Mouse (Mus musculus) urinary bladder, postnatal 14 days (tissue): ENCODE measurements at regions not wholly inside any gene's neighbourhood (a gene's known extent, or its start where the extent isn't known, plus 50 kb on each side); places are given as distances from the start of the nearest gene placed in this dataset.

Experiments used
- DNase-seq: peaks from one replicate; pipeline ENCODE4 v3.0.0; 2021; ENCODE audit warnings: low spot score

GRCm38 (mm10) chr9:120814286-120814685 is 114.7 kb upstream of the Ctnnb1 start:
- no peak for DNase-seq

GRCm38 (mm10) chr9:120818726-120819317 is 110.2 kb upstream of the Ctnnb1 start:
- no peak for DNase-seq

- no peak for DNase-seq
These were observed 108.1 kb upstream of the Ctnnb1 start for GRCm38 (mm10) chr9:120820892-120821291.

- no peak for DNase-seq
These were observed 105.6 kb upstream of the Ctnnb1 start for GRCm38 (mm10) chr9:120823397-120823796.

GRCm38 (mm10) chr9:120826266-120826665 is 102.8 kb upstream of the Ctnnb1 start:
- DNase-seq: peak; percentile 33

GRCm38 (mm10) chr9:120830526-120830925 is 98.5 kb upstream of the Ctnnb1 start:
- peak; percentile 75 for DNase-seq

GRCm38 (mm10) chr9:120834166-120834565 is 94.8 kb upstream of the Ctnnb1 start:
- DNase-seq: no peak

- no peak for DNase-seq
These were observed 93.4 kb upstream of the Ctnnb1 start for GRCm38 (mm10) chr9:120835621-120836020.

GRCm38 (mm10) chr9:120837431-120838150 is 91.4 kb upstream of the Ctnnb1 start:
- no peak for DNase-seq

GRCm38 (mm10) chr9:120843753-120844152 is 85.3 kb upstream of the Ctnnb1 start:
- DNase-seq: no peak

- no peak for DNase-seq
These were observed 83.5 kb upstream of the Ctnnb1 start for GRCm38 (mm10) chr9:120845538-120845937.

GRCm38 (mm10) chr9:120847649-120848048 is 81.4 kb upstream of the Ctnnb1 start:
- no peak for DNase-seq

GRCm38 (mm10) chr9:120848962-120849361 is 80.1 kb upstream of the Ctnnb1 start:
- no peak for DNase-seq

GRCm38 (mm10) chr9:120850092-120850491 is 78.9 kb upstream of the Ctnnb1 start:
- no peak for DNase-seq

GRCm38 (mm10) chr9:120851914-120852313 is 77.1 kb upstream of the Ctnnb1 start:
- no peak for DNase-seq

- no peak for DNase-seq
These were observed 76.4 kb upstream of the Ctnnb1 start for GRCm38 (mm10) chr9:120852572-120852971.

GRCm38 (mm10) chr9:120853032-120853597 is 75.9 kb upstream of the Ctnnb1 start:
- no peak for DNase-seq

- DNase-seq: no peak
These were observed 74.7 kb upstream of the Ctnnb1 start for GRCm38 (mm10) chr9:120854351-120854750.

GRCm38 (mm10) chr9:120855293-120856050 is 73.5 kb upstream of the Ctnnb1 start:
- DNase-seq: no peak

GRCm38 (mm10) chr9:120857849-120858510 is 71.0 kb upstream of the Ctnnb1 start:
- DNase-seq: no peak

- no peak for DNase-seq
These were observed 67.9 kb upstream of the Ctnnb1 start for GRCm38 (mm10) chr9:120860969-120861595.
